Mouse (Mus musculus) liver, adult 2 months (tissue): ENCODE results near the gene Dnase1l2.

Experiments
- CTCF ChIP-seq: fragments of 200-500 bp; IDR thresholded peaks from 2 replicates; pipeline ENCODE4 v1.5.1; 2011; ENCODE audit warnings: low read depth, low read length, control low read depth
- POLR2A ChIP-seq: fragments of 200-500 bp; IDR thresholded peaks from 2 replicates; pipeline ENCODE4 v1.6.1; 2011; ENCODE audit warnings: low read length, control low read depth; ENCODE audit not compliant: insufficient read depth; ENCODE audit errors: extremely low read depth

DNA sequence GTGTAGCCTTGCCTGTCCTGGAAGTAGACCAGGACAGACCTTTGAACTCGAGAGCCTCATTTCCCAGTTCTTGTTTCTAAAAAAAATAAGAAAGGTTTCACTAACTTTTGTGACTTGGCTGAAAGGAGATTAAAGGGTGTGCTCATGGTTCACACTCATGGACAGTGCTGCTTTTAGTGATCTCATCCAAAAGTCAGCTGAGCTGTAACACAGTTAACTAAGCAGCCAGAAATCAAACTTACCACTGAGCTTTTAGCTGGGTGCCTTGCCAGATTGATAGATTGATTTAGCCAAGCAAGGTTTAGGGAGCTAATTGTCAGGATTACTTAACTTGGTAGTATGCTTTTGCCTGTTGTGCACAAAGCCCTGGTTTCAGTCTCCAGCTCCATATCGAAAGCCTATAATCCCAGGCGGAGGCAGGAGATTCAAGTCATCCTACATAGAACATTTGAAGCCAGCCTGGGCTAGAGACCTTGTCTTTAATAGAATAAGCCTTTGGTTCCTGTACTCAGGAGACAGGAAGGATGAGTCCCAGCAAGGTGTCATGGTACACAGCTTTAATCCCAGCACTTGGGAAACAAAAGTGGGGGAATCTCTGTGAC, 26.8 kb downstream of the Dnase1l2 start:
- TF ChIP-seq CTCF (no peak), POLR2A (no peak)
